Mouse (Mus musculus): ENCODE results near the gene Fgfr2.

Fgfr2 gene

GRCm38 (mm10) chr7:132416866-132417265 is 706.3 kb downstream of the Fgfr2 start:
- no peak for DNase-seq (ENCODE audit: low spot score in 2 of 2)

- no peak for DNase-seq (ENCODE audit: low spot score in 2 of 2)
Measured at GRCm38 (mm10) chr7:132415866-132416265, 707.3 kb downstream of the Fgfr2 start.

GRCm38 (mm10) chr7:132412520-132412919 is 710.6 kb downstream of the Fgfr2 start:
- no peak for DNase-seq (ENCODE audit: low spot score in 2 of 2)

GRCm38 (mm10) chr7:132411708-132412107 is 711.4 kb downstream of the Fgfr2 start:
- DNase-seq (ENCODE audit: low spot score in 2 of 2), result no peak

- DNase-seq (ENCODE audit: low spot score in 2 of 2), result no peak
Measured at GRCm38 (mm10) chr7:132410958-132411357, 712.2 kb downstream of the Fgfr2 start.

- no peak for DNase-seq (ENCODE audit: low spot score in 2 of 2)
Measured at GRCm38 (mm10) chr7:132409890-132410289, 713.3 kb downstream of the Fgfr2 start.

GRCm38 (mm10) chr7:132402377-132403084 is 720.6 kb downstream of the Fgfr2 start:
- DNase-seq (ENCODE audit: low spot score in 2 of 2), result peak; percentile 72 to 79

GRCm38 (mm10) chr7:132398487-132398886 is 724.7 kb downstream of the Fgfr2 start:
- DNase-seq (ENCODE audit: low spot score in 2 of 2), result no peak

GRCm38 (mm10) chr7:132396661-132397322 is 726.4 kb downstream of the Fgfr2 start:
- no peak for DNase-seq (ENCODE audit: low spot score in 2 of 2)

GRCm38 (mm10) chr7:132393582-132394175 is 729.5 kb downstream of the Fgfr2 start:
- DNase-seq (ENCODE audit: low spot score in 2 of 2), result no peak

GRCm38 (mm10) chr7:132393014-132393406 is 730.1 kb downstream of the Fgfr2 start:
- no peak for DNase-seq (ENCODE audit: low spot score in 2 of 2)

- DNase-seq (ENCODE audit: low spot score in 2 of 2), result no peak
Measured at GRCm38 (mm10) chr7:132392233-132393013, 730.7 kb downstream of the Fgfr2 start.

GRCm38 (mm10) chr7:132389473-132389872 is 733.7 kb downstream of the Fgfr2 start:
- no peak for DNase-seq (ENCODE audit: low spot score in 2 of 2)

GRCm38 (mm10) chr7:132387507-132387906 is 735.6 kb downstream of the Fgfr2 start:
- no peak for DNase-seq (ENCODE audit: low spot score in 2 of 2)

- DNase-seq (ENCODE audit: low spot score in 2 of 2), result no peak
Measured at GRCm38 (mm10) chr7:132386316-132386715, 736.8 kb downstream of the Fgfr2 start.

GRCm38 (mm10) chr7:132385456-132386130 is 737.6 kb downstream of the Fgfr2 start:
- DNase-seq (ENCODE audit: low spot score in 2 of 2), result no peak

GRCm38 (mm10) chr7:132384736-132385455 is 738.3 kb downstream of the Fgfr2 start:
- DNase-seq (ENCODE audit: low spot score in 2 of 2), result peak in 1 of 2 experiments; percentile 25

GRCm38 (mm10) chr7:132380634-132381336 is 742.4 kb downstream of the Fgfr2 start:
- DNase-seq (ENCODE audit: low spot score in 2 of 2), result no peak

GRCm38 (mm10) chr7:132377913-132378312 is 745.2 kb downstream of the Fgfr2 start:
- DNase-seq (ENCODE audit: low spot score in 2 of 2), result no peak
